Mouse (Mus musculus) heart, embryonic 16.5 days (tissue): ENCODE results near the gene Twist1. TPM values are rescaled to one million over a fixed set of nuclear protein-coding genes. Genes with fewer than 3 reads are reported as not detected.

Source experiments
- ATAC-seq: fragments of 200-750 bp; cut with Nextera tagmentation; replicated peaks from 2 replicates; pipeline ENCODE4 v1.8.0; 2017; ENCODE audit warnings: moderate number of reproducible peaks; ENCODE audit not compliant: insufficient read depth, low FRiP score; ENCODE audit errors: extremely low read depth
- H3K27ac ChIP-seq: fragments of 300-500 bp; sonication (generic); 2 replicates; pipeline ENCODE4 v1.5.1; 2014; ENCODE audit warnings: mild to moderate bottlenecking, low read length, control low read depth, moderate library complexity
- H3K27me3 ChIP-seq: fragments of 300-500 bp; sonication (generic); 2 replicates; pipeline ENCODE4 v1.6.1; 2014; ENCODE audit warnings: low read length, mixed read lengths; ENCODE audit not compliant: control insufficient read depth, insufficient read depth
- H3K36me3 ChIP-seq: fragments of 300-500 bp; sonication (generic); 2 replicates; pipeline ENCODE4 v1.6.1; 2014; ENCODE audit not compliant: control insufficient read depth, insufficient read depth
- H3K4me1 ChIP-seq: fragments of 300-500 bp; sonication (generic); 2 replicates; pipeline ENCODE4 v1.6.1; 2014; ENCODE audit warnings: low read length, mixed read lengths; ENCODE audit not compliant: control insufficient read depth, insufficient read depth
- H3K4me2 ChIP-seq: fragments of 300-500 bp; sonication (generic); 2 replicates; pipeline ENCODE4 v1.6.1; 2014; ENCODE audit warnings: low read depth, mild to moderate bottlenecking, control low read depth, low read length
- H3K4me3 ChIP-seq: fragments of 300-500 bp; sonication (generic); 2 replicates; pipeline ENCODE4 v1.5.1; 2014; ENCODE audit warnings: mild to moderate bottlenecking, control low read depth, low read length
- H3K9ac ChIP-seq: fragments of 300-500 bp; sonication (generic); 2 replicates; pipeline ENCODE4 v1.6.1; 2014; ENCODE audit warnings: low read length, control low read depth
- H3K9me3 ChIP-seq: fragments of 300-500 bp; sonication (generic); replicated peaks from 2 replicates; pipeline ENCODE4 v1.6.1; 2016; ENCODE audit warnings: low read length; ENCODE audit not compliant: control insufficient read depth
- WGBS: fragments of 180-500 bp; shearing (Covaris S2); extraction: QIAGEN DNeasy Blood & Tissue Kit; methylation state at CpG from one replicate; pipeline ENCODE4 v1.1.7; 2014; 5-methylcytosine and 5-hydroxymethylcytosine counted together
- polyA plus RNA-seq: library from polyadenylated mRNA; unstranded; fragments of >200 nt; fragmentation: Nextera tagmentation; extraction: Ambion mirVana; gene quantifications from 2 replicates; pipeline ENCODE4 v1.2.1, GENCODE M21; 2015

Gene Twist1
- polyA plus RNA-seq, result 1.4 and 1.9 TPM in 2 replicates

- Histone ChIP-seq H3K9ac (peak within 1 kb of the TSS; percentile 75), H3K4me2 (peak within 1 kb of the TSS; percentile 85), H3K27me3 (peaks cover 74% of the 10 kb centered on the region), H3K4me1 (peaks cover 15% of the 10 kb centered on the region; the same call in 1 of the 2 replicates), H3K36me3 (no peaks in the 10 kb centered on the region), H3K9me3 (no peaks in the 10 kb centered on the region), H3K4me3 (peak within 1 kb of the TSS; percentile 74), H3K27ac (peak within 1 kb of the TSS; percentile 83)
- under 1% methylated on average over 89 of the region's 105 CpGs for WGBS
- ATAC-seq, result peak; percentile 85
Measured at GRCm38 (mm10) chr12:33957400-33958240, at the start of gene Twist1. Gene Twist1 (plus strand): TSS chr12:33957671.

- Histone ChIP-seq H3K4me1 (no peaks in the 10 kb centered on the region), H3K9me3 (no peaks in the 10 kb centered on the region), H3K36me3 (no peaks in the 10 kb centered on the region), H3K9ac (no peak overlapping the region), H3K4me3 (no peak overlapping the region), H3K4me2 (no peak overlapping the region), H3K27me3 (peaks cover 28% of the 10 kb centered on the region), H3K27ac (no peak overlapping the region)
- no peak for ATAC-seq
- WGBS, result 11% methylated on average over 3 of the region's 3 CpGs
Measured at GRCm38 (mm10) chr12:33926751-33927150, 30.7 kb upstream of the Twist1 start.

- H3K9me3 ChIP-seq, result no peaks in the 10 kb centered on the region
- no peak overlapping the region for H3K27ac ChIP-seq
- no peaks in the 10 kb centered on the region for H3K4me1 ChIP-seq
- H3K4me2 ChIP-seq, result no peak overlapping the region
- no peak for ATAC-seq
- no peak overlapping the region for H3K4me3 ChIP-seq
- no peaks in the 10 kb centered on the region for H3K36me3 ChIP-seq
- no peak overlapping the region for H3K9ac ChIP-seq
- H3K27me3 ChIP-seq, result peaks cover 28% of the 10 kb centered on the region
- WGBS, result 4% methylated on average over 15 of the region's 15 CpGs
Measured at GRCm38 (mm10) chr12:33927334-33928098, 30.0 kb upstream of the Twist1 start.

- H3K4me3 ChIP-seq, result 0 out of 2 replicates have a peak within 1 kb of the TSS, but pooled peaks have one; percentile 5
- H3K36me3 ChIP-seq, result no peaks in the 10 kb centered on the region
- no peaks in the 10 kb centered on the region for H3K4me1 ChIP-seq
- H3K4me2 ChIP-seq, result peak within 1 kb of the TSS; percentile 28
- H3K9me3 ChIP-seq, result no peaks in the 10 kb centered on the region
- no peak within 1 kb of the TSS for H3K27ac ChIP-seq
- ATAC-seq, result no peak
- H3K27me3 ChIP-seq, result peaks cover 28% of the 10 kb centered on the region
- WGBS, result 1% methylated on average over 39 of the region's 39 CpGs
- H3K9ac ChIP-seq, result no peak within 1 kb of the TSS
Measured at GRCm38 (mm10) chr12:33928331-33929192, 28.9 kb upstream of the Twist1 start, which contains the start of gene Ferd3l. Gene Ferd3l (plus strand): TSS chr12:33928425.

GRCm38 (mm10) chr12:33952843-33953242, 4.6 kb upstream of the Twist1 start:
- no peaks in the 10 kb centered on the region for H3K36me3 ChIP-seq
- no peak overlapping the region for H3K27ac ChIP-seq
- H3K9me3 ChIP-seq, result no peaks in the 10 kb centered on the region
- H3K4me2 ChIP-seq, result no peak overlapping the region
- ATAC-seq, result no peak
- WGBS, result 9% methylated on average over 3 of the region's 3 CpGs
- H3K4me1 ChIP-seq, result peaks cover 8% of the 10 kb centered on the region; the same call in 1 of the 2 replicates
- H3K4me3 ChIP-seq, result no peak overlapping the region
- no peak overlapping the region for H3K9ac ChIP-seq
- H3K27me3 ChIP-seq, result peaks cover 42% of the 10 kb centered on the region

- no peaks in the 10 kb centered on the region for H3K9me3 ChIP-seq
- H3K9ac ChIP-seq, result no peak overlapping the region
- 26% methylated on average over 8 of the region's 8 CpGs for WGBS
- no peak overlapping the region for H3K27ac ChIP-seq
- H3K4me2 ChIP-seq, result no peak overlapping the region
- H3K27me3 ChIP-seq, result peaks cover 59% of the 10 kb centered on the region
- peaks cover 15% of the 10 kb centered on the region; the same call in 1 of the 2 replicates for H3K4me1 ChIP-seq
- ATAC-seq, result no peak
- H3K36me3 ChIP-seq, result no peaks in the 10 kb centered on the region
- no peak overlapping the region for H3K4me3 ChIP-seq
Measured at GRCm38 (mm10) chr12:33954931-33955565, 2.4 kb upstream of the Twist1 start.

- peaks cover 59% of the 10 kb centered on the region for H3K27me3 ChIP-seq
- peak overlapping the region; percentile 85 for H3K4me2 ChIP-seq
- H3K9me3 ChIP-seq, result no peaks in the 10 kb centered on the region
- peak overlapping the region; percentile 16; the same call in 1 of the 2 replicates for H3K27ac ChIP-seq
- ATAC-seq, result no peak
- peak overlapping the region; percentile 30; the same call in 1 of the 2 replicates for H3K9ac ChIP-seq
- H3K36me3 ChIP-seq, result no peaks in the 10 kb centered on the region
- 5% methylated on average over 28 of the region's 28 CpGs for WGBS
- peak overlapping the region; percentile 20 for H3K4me3 ChIP-seq
- H3K4me1 ChIP-seq, result peaks cover 15% of the 10 kb centered on the region; the same call in 1 of the 2 replicates
Measured at GRCm38 (mm10) chr12:33955606-33956295, 1.7 kb upstream of the Twist1 start.
